Mouse (Mus musculus) CH12.LX (cell line): ENCODE results near the gene Rpusd3. TPM values are rescaled to one million over a fixed set of nuclear protein-coding genes. Genes with fewer than 3 reads are reported as not detected.

Experiments
- DNase-seq: peaks from one replicate; pipeline ENCODE4 v3.0.0-alpha.2; 2013; ENCODE audit errors: extremely low read depth
- H3K27ac ChIP-seq: 2 replicates; pipeline ENCODE4 v1.5.1; 2012; ENCODE audit warnings: low read depth, mild to moderate bottlenecking, control low read depth, moderate library complexity; ENCODE audit not compliant: insufficient read depth
- H3K27me3 ChIP-seq: replicated peaks from 2 replicates; pipeline ENCODE3; 2012; ENCODE audit warnings: inconsistent platforms
- H3K36me3 ChIP-seq, 2 experiments: replicated peaks in 1 of 2; 2 replicates each; pipeline versions ENCODE3 to v1.6.1; 2012; ENCODE audit warnings: inconsistent platforms in 1 of 2, low read length in 1 of 2, mild to moderate bottlenecking in 1 of 2, mixed read lengths in 1 of 2, moderate library complexity in 1 of 2; ENCODE audit not compliant: control insufficient read depth in 1 of 2, insufficient read depth in 1 of 2
- H3K4me1 ChIP-seq, 2 experiments: 2 replicates each; pipeline ENCODE4 v1.6.1; 2012; ENCODE audit warnings: inconsistent platforms in 1 of 2, moderate library complexity in 1 of 2; ENCODE audit not compliant: insufficient read depth in 2 of 2, control insufficient read depth in 1 of 2
- H3K4me2 ChIP-seq: 2 replicates; pipeline ENCODE4 v1.6.1; 2012; ENCODE audit warnings: low read depth, mild to moderate bottlenecking, control low read depth; ENCODE audit not compliant: poor library complexity, insufficient read depth, severe bottlenecking
- H3K4me3 ChIP-seq, 3 experiments: fragments of 150-350 bp in 1 of 3; sonication (generic) in 1 of 3; replicated peaks in 1 of 3; 2 replicates each; pipeline versions ENCODE3 to v1.5.1; 2011 to 2012; ENCODE audit warnings: low read depth in 2 of 3, low read length in 2 of 3, mild to moderate bottlenecking in 2 of 3, moderate library complexity in 2 of 3, control low read depth in 1 of 3, improper control_type of control experiment in 1 of 3, inconsistent platforms in 1 of 3, mixed read lengths in 1 of 3; ENCODE audit not compliant: poor library complexity in 1 of 3
- H3K79me2 ChIP-seq: replicated peaks from 2 replicates; pipeline ENCODE4 v1.6.1; 2012; ENCODE audit warnings: mild to moderate bottlenecking, moderate library complexity; ENCODE audit not compliant: control insufficient read depth, poor library complexity, insufficient read depth, severe bottlenecking; ENCODE audit errors: extremely low read depth
- H3K9ac ChIP-seq: 2 replicates; pipeline ENCODE4 v1.6.1; 2012; ENCODE audit warnings: low read depth, mild to moderate bottlenecking, control low read depth, moderate library complexity; ENCODE audit not compliant: insufficient read depth
- H3K9me3 ChIP-seq: replicated peaks from 2 replicates; pipeline ENCODE3; 2012; ENCODE audit warnings: low read length, inconsistent platforms, mixed read lengths
- BHLHE40 ChIP-seq: IDR thresholded peaks from 2 replicates; pipeline ENCODE4 v1.6.1; 2011; ENCODE audit warnings: mild to moderate bottlenecking, low read depth, low read length, improper control_type of control experiment
- CHD1 ChIP-seq: IDR thresholded peaks from 2 replicates; pipeline ENCODE4 v1.6.1; 2012; ENCODE audit warnings: low read depth, low read length, improper control_type of control experiment, inconsistent platforms
- ELF1 ChIP-seq: IDR thresholded peaks from 2 replicates; pipeline ENCODE4 v1.6.1; 2014; ENCODE audit warnings: low read depth, mild to moderate bottlenecking, inconsistent platforms, low read length, improper control_type of control experiment
- EP300 ChIP-seq: IDR thresholded peaks from 2 replicates; pipeline ENCODE4 v1.6.1; 2011; ENCODE audit warnings: low read length, improper control_type of control experiment
- GABPA ChIP-seq: IDR thresholded peaks from 2 replicates; pipeline ENCODE4 v1.6.1; 2012; ENCODE audit warnings: low read depth, low read length, improper control_type of control experiment, inconsistent platforms; ENCODE audit not compliant: insufficient replicate concordance
- IRF4 ChIP-seq: IDR thresholded peaks from 2 replicates; pipeline ENCODE4 v1.6.1; 2014; ENCODE audit warnings: low read depth, mild to moderate bottlenecking, inconsistent platforms, low read length, improper control_type of control experiment
- JUND ChIP-seq: conservative IDR thresholded peaks from 2 replicates; pipeline ENCODE4 v1.6.1; 2011; ENCODE audit warnings: low read depth, low read length, improper control_type of control experiment
- MAFK ChIP-seq: IDR thresholded peaks from 2 replicates; pipeline ENCODE4 v1.6.1; 2011; ENCODE audit warnings: low read length, improper control_type of control experiment; ENCODE audit not compliant: insufficient replicate concordance
- MAZ ChIP-seq: IDR thresholded peaks from 2 replicates; pipeline ENCODE4 v1.6.1; 2012; ENCODE audit warnings: low read depth, mild to moderate bottlenecking, inconsistent platforms, low read length, improper control_type of control experiment, moderate library complexity
- MXI1 ChIP-seq: IDR thresholded peaks from 2 replicates; pipeline ENCODE4 v1.6.1; 2011; ENCODE audit warnings: mild to moderate bottlenecking, low read depth, low read length, improper control_type of control experiment
- NELFE ChIP-seq: IDR thresholded peaks from 2 replicates; pipeline ENCODE4 v1.6.1; 2011; ENCODE audit warnings: low read depth, low read length, improper control_type of control experiment
- NRF1 ChIP-seq: IDR thresholded peaks from 2 replicates; pipeline ENCODE4 v1.6.1; 2014; ENCODE audit warnings: low read depth, mild to moderate bottlenecking, inconsistent platforms, low read length, improper control_type of control experiment, moderate library complexity
- PAX5 ChIP-seq: IDR thresholded peaks from 2 replicates; pipeline ENCODE4 v1.6.1; 2012; ENCODE audit warnings: low read length, inconsistent platforms, mixed read lengths
- POLR2A ChIP-seq: IDR thresholded peaks from 2 replicates; pipeline ENCODE4 v1.6.1; 2011; ENCODE audit warnings: low read depth, mild to moderate bottlenecking, improper control_type of control experiment, low read length
- SIN3A ChIP-seq: IDR thresholded peaks from 2 replicates; pipeline ENCODE4 v1.6.1; 2012; ENCODE audit warnings: low read length, improper control_type of control experiment, inconsistent platforms
- SMC3 ChIP-seq: IDR thresholded peaks from 2 replicates; pipeline ENCODE4 v1.6.1; 2011; ENCODE audit warnings: low read depth, low read length, improper control_type of control experiment
- TBP ChIP-seq: conservative IDR thresholded peaks from 2 replicates; pipeline ENCODE4 v1.6.1; 2011; ENCODE audit warnings: low read depth, low read length, improper control_type of control experiment
- TCF12 ChIP-seq: IDR thresholded peaks from 2 replicates; pipeline ENCODE4 v1.6.1; 2014; ENCODE audit warnings: low read depth, mild to moderate bottlenecking, inconsistent platforms, low read length, improper control_type of control experiment
- UBTF ChIP-seq: IDR thresholded peaks from 2 replicates; pipeline ENCODE4 v1.6.1; 2012; ENCODE audit warnings: low read depth, mild to moderate bottlenecking, inconsistent platforms, low read length, improper control_type of control experiment, moderate library complexity
- USF1 ChIP-seq: IDR thresholded peaks from 2 replicates; pipeline ENCODE4 v1.6.1; 2014; ENCODE audit warnings: low read depth, mild to moderate bottlenecking, inconsistent platforms, low read length, improper control_type of control experiment
- USF2 ChIP-seq: conservative IDR thresholded peaks from 2 replicates; pipeline ENCODE4 v1.6.1; 2011; ENCODE audit warnings: low read depth, low read length, improper control_type of control experiment
- ZC3H11A ChIP-seq: IDR thresholded peaks from 2 replicates; pipeline ENCODE4 v1.6.1; 2012; ENCODE audit warnings: low read depth, mild to moderate bottlenecking, inconsistent platforms, low read length, improper control_type of control experiment
- dilution Hi-C: fragments of 300-500 bp; cut with MboI; formaldehyde crosslinking; loops from 2 replicates; pipeline ENCODE4 v1.14.3; 2020; ENCODE audit warnings: low sequenced_read_pairs; ENCODE audit not compliant: extremely low pct_unique_long_range_greater_than_20kb, extremely low pct_ligation_motif_present
- in situ Hi-C: fragments of 300-500 bp; cut with MboI; formaldehyde crosslinking; loops from 3 replicates; pipeline ENCODE4 v1.14.3; 2019; ENCODE audit warnings: low sequenced_read_pairs, low pct_ligation_motif_present, low pct_unique_long_range_greater_than_20kb, mixed read lengths
- polyA plus RNA-seq: library from polyadenylated mRNA; unstranded; fragments of >175 nt; gene quantifications from 2 replicates; pipeline ENCODE4 v1.2.1, GENCODE M21; 2012; ENCODE audit warnings: low read depth; ENCODE audit not compliant: insufficient read length
- total RNA-seq, 2 experiments: library from RNA; depleted of rRNA; stranded (reverse); fragments of 300-350 nt in 1 of 2; fragments of >200 nt in 1 of 2; gene quantifications; 2 replicates each; pipeline ENCODE4 v1.2.3; 2012 to 2014

Gene Rpusd3
- total and polyA plus RNA-seq, 3 experiments = 22.1 to 26.5 (median 26.3) TPM

GRCm38 (mm10) chr6:113380480-113380879, 38.7 kb downstream of the Rpusd3 start:
- Histone ChIP-seq H3K79me2 (peaks cover 42% of the 10 kb centered on the region), H3K27me3 (no peaks in the 10 kb centered on the region), H3K4me1 (peaks cover 8 to 28% of the 10 kb centered on the region in 2 experiments; a peak in 3 of 4 replicates), H3K4me2 (no peak overlapping the region; the same call in 1 of the 2 replicates), H3K36me3 (peaks cover 46 to 60% of the 10 kb centered on the region in 2 experiments), H3K9ac (no peak overlapping the region), H3K27ac (no peak overlapping the region), H3K9me3 (no peaks in the 10 kb centered on the region), H3K4me3 (no peak overlapping the region)
- dilution Hi-C loops (no loop called here), in situ Hi-C loops (no loop called here)
- no peak for DNase-seq
- TF ChIP-seq NELFE = no peak
- no peak for TF ChIP-seq GABPA
- TF ChIP-seq MAFK = no peak
- TF ChIP-seq TBP = no peak
- TF ChIP-seq USF1 = no peak
- TF ChIP-seq MAZ = no peak
- TF ChIP-seq SMC3 = no peak
- TF ChIP-seq ELF1 = no peak
- TF ChIP-seq JUND = no peak
- TF ChIP-seq IRF4 = no peak
- no peak for TF ChIP-seq POLR2A
- no peak for TF ChIP-seq UBTF
- no peak for TF ChIP-seq PAX5
- no peak for TF ChIP-seq MXI1
- TF ChIP-seq NRF1 = no peak
- no peak for TF ChIP-seq BHLHE40
- no peak for TF ChIP-seq USF2

GRCm38 (mm10) chr6:113379246-113379645, 39.9 kb downstream of the Rpusd3 start:
- Histone ChIP-seq H3K9ac (peak overlapping the region; percentile 90), H3K4me3 (peak overlapping the region; percentile 86 to 99 (median 95)), H3K4me1 (peaks cover 8 to 27% of the 10 kb centered on the region in 2 experiments; a peak in 3 of 4 replicates), H3K27me3 (no peaks in the 10 kb centered on the region), H3K79me2 (peaks cover 42% of the 10 kb centered on the region), H3K36me3 (peaks cover 46 to 61% of the 10 kb centered on the region in 2 experiments), H3K9me3 (no peaks in the 10 kb centered on the region), H3K4me2 (peak overlapping the region; percentile 89), H3K27ac (peak overlapping the region; percentile 68; the same call in 1 of the 2 replicates)
- peak; percentile 43 for DNase-seq
- TF ChIP-seq MXI1 (peak; percentile 39; the same call in 1 of the 2 replicates), POLR2A (no peak), TCF12 (0 out of 2 replicates have a peak, but pooled peaks have one; percentile 15), ELF1 (peak; percentile 43), CHD1 (no peak), NRF1 (0 out of 2 replicates have a peak, but pooled peaks have one; percentile 23), UBTF (no peak), EP300 (peak; percentile 56; the same call in 1 of the 2 replicates), ZC3H11A (no peak), BHLHE40 (0 out of 2 replicates have a peak, but pooled peaks have one; percentile 15), PAX5 (no peak), SIN3A (peak; percentile 68), JUND (no peak), IRF4 (0 out of 2 replicates have a peak, but pooled peaks have one; percentile 40)
- dilution Hi-C loops = no loop called here
- in situ Hi-C loops = no loop called here
